Mouse (Mus musculus) macrophage (primary cell): Measurements from ENCODE around the gene Bst2. TPM values are rescaled to one million over a fixed set of nuclear protein-coding genes. Genes with fewer than 3 reads are reported as not detected.
"Not testable (repeated sequence)": the region's sequence is repeated elsewhere in the genome, so short reads cannot be mapped to it uniquely, and the experiment has no call there.

ENCODE experiments used
- H3K27ac ChIP-seq: fragments of 350-480 bp; formaldehyde crosslinking; 2 replicates; pipeline ENCODE4 v1.9.0; 2021
- H3K36me3 ChIP-seq: fragments of 350-480 bp; formaldehyde crosslinking; 2 replicates; pipeline ENCODE4 v1.9.0; 2021; ENCODE audit errors: inconsistent target
- H3K4me3 ChIP-seq: fragments of 350-480 bp; formaldehyde crosslinking; 2 replicates; pipeline ENCODE4 v1.9.0; 2021; ENCODE audit errors: inconsistent target
- H3K79me2 ChIP-seq: fragments of 350-480 bp; formaldehyde crosslinking; 2 replicates; pipeline ENCODE4 v1.9.0; 2021; ENCODE audit errors: inconsistent target
- WGBS: methylation state at CpG from one replicate; pipeline ENCODE4 v1.1.7; 2026; ENCODE audit warnings: inconsistent platforms; ENCODE audit not compliant: missing documents; 5-methylcytosine and 5-hydroxymethylcytosine counted together
- polyA plus RNA-seq: library from polyadenylated mRNA; stranded (reverse); fragments of 250-400 nt; gene quantifications from 3 replicates; pipeline ENCODE4 v1.2.4, GENCODE M21; 2018; ENCODE audit warnings: inconsistent platforms

Bst2 gene
- polyA plus RNA-seq, 1 experiment from 2014 or later: 155 TPM

DNA sequence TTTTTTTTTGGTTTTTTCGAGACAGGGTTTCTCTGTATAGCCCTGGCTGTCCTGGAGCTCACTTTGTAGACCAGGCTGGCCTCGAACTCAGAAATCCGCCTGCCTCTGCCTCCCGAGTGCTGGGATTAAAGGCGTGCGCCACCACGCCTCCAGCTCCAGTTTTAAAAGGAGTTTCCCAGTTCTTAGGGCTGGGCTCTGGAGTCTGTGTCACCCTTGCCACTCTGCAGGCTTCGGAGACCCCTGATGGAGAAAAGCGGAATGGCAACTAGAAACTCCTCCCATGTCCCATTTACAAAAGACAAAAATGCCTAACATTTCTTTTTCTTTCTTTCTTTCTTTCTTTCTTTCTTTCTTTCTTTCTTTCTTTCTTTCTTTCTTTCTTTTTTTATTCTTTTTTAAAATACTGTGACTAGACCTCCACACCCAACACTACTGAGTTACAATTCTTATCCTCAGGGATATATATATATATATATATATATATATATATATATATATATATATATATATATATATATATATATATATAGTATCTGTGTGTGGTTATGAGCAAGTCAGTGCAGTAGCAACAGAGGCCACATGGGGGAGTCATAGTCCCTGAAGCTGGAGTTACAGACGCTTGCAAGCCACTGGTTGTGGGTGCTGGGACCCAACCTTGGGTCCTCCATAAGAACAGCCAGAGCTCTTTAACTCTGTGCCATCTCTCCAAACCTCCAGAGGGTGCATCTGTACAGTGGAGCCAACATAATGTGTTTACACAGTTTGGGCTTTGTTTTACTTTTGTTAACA lies 18.0 kb downstream of the Bst2 start:
- not testable (repeated sequence) for H3K4me3 ChIP-seq, H3K79me2 ChIP-seq, H3K27ac ChIP-seq, H3K36me3 ChIP-seq
- 33% methylated on average over 3 of the region's 10 CpGs for WGBS

DNA sequence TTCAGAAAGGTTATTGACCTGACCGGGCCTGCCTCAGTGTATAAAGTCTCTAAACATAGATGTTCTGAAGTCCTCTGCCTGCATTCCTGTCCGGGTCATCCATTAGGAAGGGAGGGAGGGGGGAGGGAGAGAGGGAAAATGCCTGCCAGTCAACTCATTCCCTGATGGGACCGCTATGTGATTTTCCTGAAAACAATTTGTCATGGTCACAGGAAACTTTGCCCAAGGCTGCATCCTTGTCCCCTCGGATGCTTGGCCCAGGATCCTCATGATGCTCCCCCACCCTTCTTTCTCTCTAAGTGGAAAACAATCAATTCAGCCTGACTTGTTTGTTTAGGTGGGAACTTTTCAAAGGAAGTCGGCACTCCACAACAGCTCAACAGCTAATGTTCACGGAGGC lies 20.5 kb downstream of the Bst2 start:
- no peak overlapping the region for H3K4me3 ChIP-seq
- no peak overlapping the region for H3K27ac ChIP-seq
- H3K36me3 ChIP-seq: no peaks in the 10 kb centered on the region
- 88% methylated on average over 6 of the region's 6 CpGs for WGBS
- no peaks in the 10 kb centered on the region for H3K79me2 ChIP-seq

DNA sequence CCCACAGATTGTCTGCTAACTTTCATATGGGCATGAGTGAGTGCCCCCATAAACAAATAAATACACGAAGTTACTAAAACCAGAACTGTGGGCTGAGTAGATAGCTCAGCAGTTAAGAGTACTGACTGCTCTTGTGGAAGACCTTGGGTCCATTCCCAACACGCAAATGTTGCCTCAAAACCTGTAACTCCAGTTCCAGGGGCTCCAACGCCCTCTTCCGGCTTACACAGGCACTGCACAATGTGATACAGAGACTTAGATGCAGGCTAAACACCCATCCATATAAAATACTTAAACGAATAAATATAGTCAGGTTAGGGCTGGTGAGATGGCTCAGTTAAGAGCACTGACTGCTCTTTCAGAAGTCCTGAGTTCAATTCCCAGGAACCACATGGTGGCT lies 22.2 kb downstream of the Bst2 start:
- H3K36me3 ChIP-seq: no peaks in the 10 kb centered on the region

DNA sequence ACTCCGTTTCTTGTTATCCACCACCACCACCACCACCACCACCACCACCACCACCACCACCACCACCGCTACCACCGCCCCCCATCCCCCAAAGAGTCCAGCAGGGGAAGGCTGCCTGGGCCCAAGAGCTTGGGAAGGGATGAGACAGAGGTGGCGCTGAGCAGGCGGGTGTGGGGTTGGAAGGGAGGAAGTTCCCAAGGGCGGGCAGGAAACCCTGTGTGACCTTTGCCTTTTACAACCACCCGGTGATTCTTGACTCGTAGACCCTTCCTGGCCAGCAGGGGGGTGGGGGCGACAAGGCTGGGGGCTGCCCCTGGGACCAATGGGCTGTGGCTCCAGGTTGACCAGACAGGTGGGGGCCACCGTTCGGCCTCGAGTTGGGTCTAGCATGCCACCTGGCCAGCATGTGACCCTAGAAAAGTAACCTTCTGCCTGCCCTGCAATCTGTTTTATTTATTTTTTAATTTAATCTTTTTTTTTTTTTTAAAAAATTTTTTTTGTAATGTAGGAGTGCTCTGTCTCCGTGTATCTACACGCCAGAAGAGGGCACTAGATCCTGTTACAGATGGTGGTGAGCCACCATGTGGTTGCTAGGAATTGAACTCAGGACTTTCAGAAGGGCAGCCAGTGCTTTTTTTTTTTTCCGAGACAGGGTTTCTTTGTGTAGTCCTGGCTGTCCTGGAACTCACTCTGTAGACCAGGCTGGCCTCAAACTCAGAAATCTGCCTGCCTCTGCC lies 24.1 kb downstream of the Bst2 start:
- H3K79me2 ChIP-seq: no peaks in the 10 kb centered on the region
- no peak overlapping the region for H3K4me3 ChIP-seq
- H3K27ac ChIP-seq: no peak overlapping the region
- WGBS: 41% methylated on average over 12 of the region's 15 CpGs
- no peaks in the 10 kb centered on the region for H3K36me3 ChIP-seq

More for the DNA sequence above, 22.2 kb downstream of the Bst2 start:
- Histone ChIP-seq H3K27ac (no peak overlapping the region), H3K79me2 (no peaks in the 10 kb centered on the region), H3K4me3 (no peak overlapping the region)
- 87% methylated on average over 5 of the region's 5 CpGs for WGBS

DNA sequence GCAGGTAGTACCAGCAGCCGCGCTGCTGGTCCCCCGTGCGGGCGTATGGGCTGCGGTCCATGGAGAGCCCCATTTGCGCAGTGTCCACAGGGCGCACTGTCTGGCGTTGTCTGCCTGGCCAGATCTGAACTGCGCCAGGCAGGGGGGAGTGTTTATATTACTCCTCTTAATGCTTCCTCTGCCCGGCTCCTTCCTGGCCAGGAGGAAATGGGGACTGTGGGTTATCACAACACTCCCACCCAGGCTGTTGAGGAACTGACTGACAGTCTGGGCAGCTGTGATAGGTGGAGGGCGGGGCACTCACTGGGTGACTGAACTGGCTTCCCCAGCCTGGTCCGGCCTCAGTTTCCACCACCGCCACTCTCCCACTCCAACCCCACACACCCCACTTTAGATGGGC lies 25.6 kb downstream of the Bst2 start, which contains the start of gene Plvap:
TSS of gene Plvap (minus strand) at position 109 of the 400 bp plus-strand sequence.
- Histone ChIP-seq H3K36me3 (no peaks in the 10 kb centered on the region), H3K27ac (no peak within 1 kb of the TSS), H3K4me3 (no peak within 1 kb of the TSS), H3K79me2 (no peaks in the 10 kb centered on the region)
- 4% methylated on average over 14 of the region's 14 CpGs for WGBS

DNA sequence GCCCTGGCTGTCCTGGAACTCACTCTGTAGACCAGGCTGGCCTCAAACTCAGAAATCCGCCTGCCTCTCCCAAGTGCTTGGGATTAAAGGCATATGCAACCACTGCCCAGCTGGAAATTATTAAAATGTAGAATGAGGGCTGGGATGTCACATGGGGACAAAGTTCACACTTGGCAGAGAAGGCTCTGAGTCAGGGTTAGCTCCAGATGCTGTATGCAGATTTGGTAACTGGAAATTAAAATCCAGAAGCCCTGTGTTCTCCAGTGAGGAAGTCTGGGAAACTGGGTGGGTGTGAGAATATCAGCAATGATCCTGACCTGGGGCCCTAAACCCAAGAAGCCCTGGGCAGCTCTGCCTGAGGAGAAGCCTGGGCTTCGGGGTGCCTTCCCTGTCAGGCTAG lies 27.9 kb downstream of the Bst2 start:
- H3K27ac ChIP-seq: no peak overlapping the region
- WGBS: 96% methylated on average over 2 of the region's 2 CpGs
- no peak overlapping the region for H3K4me3 ChIP-seq

DNA sequence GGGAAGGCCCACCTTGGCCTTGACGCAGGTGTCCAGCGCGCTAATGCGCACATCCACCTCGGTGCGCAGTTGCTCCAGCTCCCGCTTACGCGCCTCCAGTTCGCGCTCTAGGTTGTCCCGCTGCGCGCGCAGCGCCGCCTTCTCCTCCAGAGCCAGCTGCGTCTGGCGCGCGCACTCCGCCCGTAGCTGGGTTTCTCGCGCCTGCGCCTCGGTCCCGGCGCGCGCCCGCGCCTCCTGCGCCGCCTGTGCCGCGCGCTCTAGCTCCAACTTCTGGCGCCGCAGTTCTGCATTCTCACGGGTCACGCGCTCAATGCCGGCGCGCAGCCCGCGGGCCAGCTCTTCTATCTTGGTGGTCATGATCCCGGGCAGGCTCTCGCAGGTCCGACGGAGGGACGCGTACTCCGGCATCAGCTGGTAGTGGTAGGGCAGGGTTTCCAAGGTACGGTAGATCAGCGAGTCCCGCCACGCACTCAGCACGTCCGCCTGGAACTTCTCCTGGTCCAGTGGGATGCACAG lies 29.6 kb downstream of the Bst2 start:
- Histone ChIP-seq H3K36me3 (no peaks in the 10 kb centered on the region), H3K4me3 (no peak overlapping the region), H3K79me2 (no peaks in the 10 kb centered on the region), H3K27ac (no peak overlapping the region)
- WGBS: 2% methylated on average over 53 of the region's 61 CpGs

More for the DNA sequence above, 27.9 kb downstream of the Bst2 start:
- Histone ChIP-seq H3K36me3 (no peaks in the 10 kb centered on the region), H3K79me2 (no peaks in the 10 kb centered on the region)

DNA sequence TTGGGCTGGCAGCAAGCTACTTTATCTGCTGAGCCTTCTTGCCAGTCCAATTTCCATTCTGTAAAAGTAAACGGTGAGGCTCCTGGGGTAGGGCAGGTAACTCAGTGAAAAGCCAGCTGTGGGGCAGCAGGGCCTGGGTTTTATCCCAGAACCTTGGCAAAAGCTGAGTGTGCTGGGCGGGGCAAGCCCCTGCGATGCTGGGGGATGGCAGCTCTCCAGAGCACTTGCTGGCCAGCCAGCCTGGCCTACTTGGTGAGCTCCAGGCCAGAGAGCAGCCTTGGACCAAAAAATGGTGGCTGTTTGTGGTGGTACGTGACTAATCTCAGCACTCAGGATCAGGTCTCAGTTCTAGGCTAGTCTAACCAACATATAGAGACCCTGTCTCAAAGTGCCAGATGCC lies 31.3 kb downstream of the Bst2 start:
- no peaks in the 10 kb centered on the region for H3K79me2 ChIP-seq
- no peak overlapping the region for H3K4me3 ChIP-seq
- H3K27ac ChIP-seq: no peak overlapping the region
- WGBS: 90% methylated on average over 4 of the region's 4 CpGs
- H3K36me3 ChIP-seq: no peaks in the 10 kb centered on the region

DNA sequence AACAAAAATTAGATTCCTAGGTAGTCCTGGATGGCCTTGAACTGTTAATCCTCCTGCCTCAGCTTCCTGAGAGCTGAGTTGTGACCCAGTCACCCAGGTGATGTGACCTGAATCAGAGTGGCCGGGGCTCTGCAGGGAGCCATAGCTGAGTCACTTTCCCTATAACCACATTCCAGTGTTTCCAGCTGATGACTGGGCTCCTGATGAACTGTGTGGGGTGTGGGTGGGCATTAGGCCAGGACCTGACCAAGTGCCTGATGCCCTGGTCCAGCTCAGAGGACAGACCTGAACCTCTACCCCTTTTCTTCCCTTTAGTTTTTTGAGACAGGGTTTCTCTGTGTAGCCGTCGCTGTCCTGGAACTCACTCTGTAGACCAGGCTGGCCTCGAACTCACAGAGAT lies 31.9 kb downstream of the Bst2 start:
- H3K36me3 ChIP-seq: no peaks in the 10 kb centered on the region
- 100% methylated on average over 4 of the region's 4 CpGs for WGBS
- no peak overlapping the region for H3K27ac ChIP-seq
- H3K79me2 ChIP-seq: no peaks in the 10 kb centered on the region
- no peak overlapping the region for H3K4me3 ChIP-seq

DNA sequence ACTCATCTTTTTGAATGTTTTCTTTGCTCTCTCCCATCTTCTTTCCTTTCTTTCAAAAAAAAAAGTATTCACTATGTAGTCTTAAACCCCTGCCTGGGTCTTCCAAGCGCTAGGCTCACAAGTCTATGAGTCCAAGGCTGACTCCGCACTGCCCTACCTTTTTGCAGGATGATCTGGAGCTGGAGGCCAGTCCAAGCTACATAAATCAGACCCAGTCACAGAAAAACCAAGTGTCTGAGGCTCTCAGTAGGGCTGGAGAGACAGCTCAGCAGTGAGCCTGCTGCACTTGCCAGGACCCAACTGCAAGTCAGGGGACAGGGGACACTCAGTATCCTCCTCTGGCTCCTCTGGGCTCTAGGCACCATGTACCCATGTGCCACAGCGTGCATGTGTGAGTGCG lies 32.9 kb downstream of the Bst2 start:
- H3K36me3 ChIP-seq: no peaks in the 10 kb centered on the region
- H3K4me3 ChIP-seq: no peak overlapping the region
- 98% methylated on average over 4 of the region's 4 CpGs for WGBS

DNA sequence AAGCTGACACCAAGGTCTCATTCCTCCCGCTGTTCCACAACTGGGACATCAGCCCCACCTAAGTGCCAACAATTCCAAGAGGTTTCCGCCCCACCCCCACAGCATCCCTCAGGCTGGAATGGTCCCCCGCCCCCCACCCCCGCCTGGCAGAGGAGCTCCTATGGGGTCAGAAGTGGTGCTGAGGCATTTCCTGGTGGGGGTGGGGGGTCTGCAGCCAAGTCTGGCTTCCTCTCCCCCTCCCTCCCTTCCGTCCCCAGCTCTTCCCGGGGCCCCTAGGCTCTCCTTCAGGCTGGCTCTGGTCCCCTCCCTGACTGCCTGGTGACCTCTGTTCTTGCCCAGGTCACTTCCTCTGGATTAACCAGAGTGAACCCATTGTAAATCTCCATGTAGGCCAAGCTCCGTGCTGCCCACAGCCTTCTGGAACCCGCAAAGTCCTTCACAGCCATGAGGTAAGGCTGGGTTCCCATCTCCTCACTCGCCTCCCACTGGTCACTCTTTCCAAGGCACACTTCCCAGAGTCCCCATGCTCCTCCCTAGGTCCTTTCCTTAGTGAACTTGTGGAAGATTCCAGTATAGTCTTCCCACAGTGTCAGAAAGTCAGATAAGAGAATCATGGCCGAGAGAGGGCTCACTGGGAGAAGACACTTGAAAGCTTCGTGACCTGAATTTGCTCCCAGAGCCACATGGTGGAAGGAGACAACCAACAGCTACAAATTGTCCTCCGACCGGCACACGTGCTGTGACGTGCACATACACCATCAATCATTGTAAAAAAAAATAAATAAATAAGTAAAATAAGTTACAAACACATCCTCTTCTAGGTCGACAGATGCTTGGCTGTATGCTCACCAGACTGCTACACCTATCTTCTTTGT lies 38.2 kb downstream of the Bst2 start:
- no peak overlapping the region for H3K4me3 ChIP-seq
- WGBS: 74% methylated on average over 14 of the region's 16 CpGs
- peaks cover 5% of the 10 kb centered on the region; the same call in 1 of the 2 replicates for H3K36me3 ChIP-seq
- no peaks in the 10 kb centered on the region for H3K79me2 ChIP-seq
- no peak overlapping the region for H3K27ac ChIP-seq

More for the DNA sequence above, 32.9 kb downstream of the Bst2 start:
- H3K79me2 ChIP-seq: no peaks in the 10 kb centered on the region
- no peak overlapping the region for H3K27ac ChIP-seq

DNA sequence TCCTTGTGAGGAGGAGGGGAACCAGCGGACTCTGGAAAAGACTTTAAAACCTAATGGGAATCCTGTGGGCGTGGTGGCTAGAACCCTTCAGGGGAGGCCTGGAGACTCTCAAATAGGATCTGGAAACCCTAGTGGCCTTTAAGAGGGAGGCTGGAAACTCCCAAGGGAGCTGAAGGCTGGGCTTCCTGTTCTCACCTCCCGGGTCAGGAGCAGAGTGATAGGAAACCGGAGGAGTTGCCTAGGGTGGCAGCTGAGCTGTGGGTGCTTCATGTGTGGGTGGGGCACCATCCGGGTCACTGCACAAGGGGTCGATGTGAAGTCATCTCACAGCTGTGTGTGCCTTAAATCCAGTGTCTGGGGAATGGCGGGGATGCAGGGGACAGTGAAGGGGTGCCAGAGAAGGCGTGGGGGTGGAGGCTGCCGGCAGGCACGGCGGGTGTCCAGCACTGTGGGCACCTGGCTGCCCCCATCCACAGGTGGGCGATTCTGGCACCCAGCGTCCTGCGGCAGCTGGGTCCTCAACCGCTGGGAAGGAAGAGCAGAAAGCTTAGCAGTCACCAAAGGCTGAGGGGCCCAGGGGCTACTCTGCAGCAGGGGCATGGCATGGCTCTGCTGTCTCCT lies 39.3 kb downstream of the Bst2 start:
- Histone ChIP-seq H3K27ac (no peak overlapping the region), H3K36me3 (peaks cover 9% of the 10 kb centered on the region; the same call in 1 of the 2 replicates), H3K4me3 (no peak overlapping the region), H3K79me2 (no peaks in the 10 kb centered on the region)
- WGBS: 85% methylated on average over 15 of the region's 15 CpGs

DNA sequence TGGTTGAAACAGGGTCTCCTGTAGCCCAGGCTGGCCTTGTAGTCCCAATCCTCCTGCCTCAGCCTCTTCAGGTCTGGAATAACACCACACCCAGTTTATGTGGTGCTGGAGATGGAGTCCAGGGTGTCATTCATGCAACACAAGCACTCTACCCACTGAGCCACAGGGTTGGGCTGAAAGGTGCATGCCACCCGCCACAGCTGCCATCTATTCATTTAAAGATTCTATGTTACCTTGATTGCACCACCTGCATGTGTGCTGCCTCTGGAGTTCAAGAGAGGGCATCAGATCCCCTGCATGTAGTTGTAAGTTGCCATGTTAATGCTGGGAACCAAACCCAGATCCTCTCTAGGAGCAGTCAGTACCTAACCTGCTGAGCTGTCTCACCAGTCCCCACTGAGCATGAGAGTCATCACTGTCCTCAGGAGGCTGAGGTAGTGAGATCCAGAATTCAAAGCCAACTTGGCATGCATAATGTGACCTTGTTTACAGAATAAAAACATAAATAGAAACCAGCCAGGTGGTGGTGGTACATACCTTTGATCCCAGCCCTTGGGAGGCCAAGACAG lies 40.1 kb downstream of the Bst2 start:
- Histone ChIP-seq H3K27ac (no peak overlapping the region), H3K36me3 (peaks cover 13% of the 10 kb centered on the region; the same call in 1 of the 2 replicates), H3K79me2 (no peaks in the 10 kb centered on the region), H3K4me3 (no peak overlapping the region)
- WGBS: 86% methylated on average over 1 of the region's 1 CpGs

DNA sequence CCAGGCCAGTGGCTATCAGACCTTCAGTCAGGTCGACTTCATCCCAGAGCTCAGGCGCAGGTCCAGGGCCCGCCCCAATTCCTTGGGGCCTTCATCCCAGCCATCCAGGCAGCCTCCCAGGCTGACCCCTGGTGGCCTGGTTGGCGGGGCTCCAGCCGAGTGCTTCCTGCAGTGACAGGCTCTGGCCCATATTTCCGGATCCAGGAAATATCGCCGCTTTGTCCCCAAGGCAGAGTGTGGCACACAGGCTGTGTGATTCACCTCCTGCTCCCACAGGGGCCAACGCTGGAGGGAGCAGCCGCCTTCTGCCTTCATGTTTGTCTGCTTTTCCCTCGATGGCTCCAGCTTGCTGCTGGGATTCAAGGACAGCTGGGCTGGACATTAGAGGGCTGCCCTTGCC lies 40.8 kb downstream of the Bst2 start:
- Histone ChIP-seq H3K27ac (no peak overlapping the region), H3K79me2 (no peaks in the 10 kb centered on the region), H3K36me3 (peaks cover 17% of the 10 kb centered on the region; the same call in 1 of the 2 replicates), H3K4me3 (no peak overlapping the region)
- WGBS: 86% methylated on average over 10 of the region's 11 CpGs
